Mouse (Mus musculus) olfactory bulb, adult 2 months (tissue): ENCODE results near the gene Tmf1. TPM values are rescaled to one million over a fixed set of nuclear protein-coding genes. Genes with fewer than 3 reads are reported as not detected.

Experiments
- H3K27ac ChIP-seq: fragments of 200-500 bp; 2 replicates; pipeline ENCODE4 v1.5.1; 2012; ENCODE audit warnings: low read depth, low read length; ENCODE audit not compliant: insufficient read depth
- H3K4me1 ChIP-seq: fragments of 200-500 bp; 2 replicates; pipeline ENCODE4 v1.6.1; 2012; ENCODE audit warnings: low read length; ENCODE audit not compliant: control insufficient read depth, insufficient read depth
- H3K4me3 ChIP-seq: fragments of 200-500 bp; 2 replicates; pipeline ENCODE4 v1.5.1; 2012; ENCODE audit warnings: mild to moderate bottlenecking, low read depth, low read length, moderate library complexity; ENCODE audit not compliant: insufficient read depth
- CTCF ChIP-seq: fragments of 200-500 bp; IDR thresholded peaks from 2 replicates; pipeline ENCODE4 v1.5.1; 2012; ENCODE audit warnings: low read depth, mild to moderate bottlenecking, low read length, moderate library complexity; ENCODE audit not compliant: insufficient read depth
- POLR2A ChIP-seq: fragments of 200-500 bp; IDR thresholded peaks from 2 replicates; pipeline ENCODE4 v1.6.1; 2012; ENCODE audit warnings: mild to moderate bottlenecking, low read depth, low read length, moderate library complexity; ENCODE audit not compliant: insufficient read depth
- WGBS: fragments of 180-500 bp; shearing (Covaris S2); methylation state at CpG from one replicate; pipeline ENCODE4 v1.1.7; 2018; 5-methylcytosine and 5-hydroxymethylcytosine counted together
- polyA plus RNA-seq: library from polyadenylated mRNA; stranded (reverse); fragments of >200 nt; gene quantifications from 2 replicates; pipeline ENCODE4 v1.2.4, GENCODE M21; 2012; ENCODE audit warnings: low replicate concordance; ENCODE audit not compliant: missing spikeins, insufficient read depth, insufficient read length

Tmf1 gene
- not detected in 2 replicates for polyA plus RNA-seq

- peak within 1 kb of the TSS; percentile 83 for H3K27ac ChIP-seq
- H3K4me3 ChIP-seq = peak within 1 kb of the TSS; percentile 79
- peaks cover 4% of the 10 kb centered on the region; the same call in 1 of the 2 replicates for H3K4me1 ChIP-seq
- TF ChIP-seq POLR2A = peak; percentile 88
- TF ChIP-seq CTCF = no peak
- under 1% methylated on average over 80 of the region's 80 CpGs for WGBS
Measured at GRCm38 (mm10) chr6:97178491-97179366, at the start of gene Tmf1. Gene Tmf1 (minus strand): TSS chr6:97179122.

GRCm38 (mm10) chr6:97227067-97227847 is 48.3 kb upstream of the Tmf1 start:
- WGBS = 97% methylated on average over 9 of the region's 9 CpGs
- TF ChIP-seq CTCF (no peak), POLR2A (no peak)
- Histone ChIP-seq H3K27ac (no peak overlapping the region), H3K4me3 (no peak overlapping the region), H3K4me1 (peaks cover 8% of the 10 kb centered on the region)

GRCm38 (mm10) chr6:97226083-97226491 is 47.2 kb upstream of the Tmf1 start:
- H3K27ac ChIP-seq = 0 out of 2 replicates have a peak overlapping the region, but pooled peaks have one; percentile 40
- H3K4me3 ChIP-seq = no peak overlapping the region
- WGBS = 23% methylated on average over 1 of the region's 1 CpGs
- no peak for TF ChIP-seq CTCF
- no peak for TF ChIP-seq POLR2A
- H3K4me1 ChIP-seq = peaks cover 20% of the 10 kb centered on the region

- no peak for TF ChIP-seq CTCF
- no peak for TF ChIP-seq POLR2A
- 98% methylated on average over 8 of the region's 8 CpGs for WGBS
- no peak overlapping the region for H3K27ac ChIP-seq
- H3K4me1 ChIP-seq = peaks cover 22% of the 10 kb centered on the region
- H3K4me3 ChIP-seq = no peak overlapping the region
Measured at GRCm38 (mm10) chr6:97224505-97224904, 45.6 kb upstream of the Tmf1 start.

- WGBS = 80% methylated on average over 4 of the region's 4 CpGs
Measured at GRCm38 (mm10) chr6:97223566-97223965, 44.6 kb upstream of the Tmf1 start.

GRCm38 (mm10) chr6:97222931-97223467 is 44.1 kb upstream of the Tmf1 start:
- Histone ChIP-seq H3K27ac (no peak overlapping the region), H3K4me1 (peaks cover 22% of the 10 kb centered on the region), H3K4me3 (no peak overlapping the region)
- WGBS = 40% methylated on average over 5 of the region's 5 CpGs
- TF ChIP-seq POLR2A (no peak), CTCF (no peak)

More at GRCm38 (mm10) chr6:97223566-97223965, 44.6 kb upstream of the Tmf1 start:
- H3K27ac ChIP-seq = no peak overlapping the region
- TF ChIP-seq POLR2A (no peak), CTCF (no peak)
- H3K4me1 ChIP-seq = peaks cover 22% of the 10 kb centered on the region
- H3K4me3 ChIP-seq = no peak overlapping the region

- Histone ChIP-seq H3K4me1 (peaks cover 22% of the 10 kb centered on the region), H3K27ac (no peak overlapping the region), H3K4me3 (no peak overlapping the region)
- WGBS = 61% methylated on average over 6 of the region's 6 CpGs
- TF ChIP-seq POLR2A (no peak), CTCF (no peak)
Measured at GRCm38 (mm10) chr6:97222321-97222720, 43.4 kb upstream of the Tmf1 start.

GRCm38 (mm10) chr6:97221205-97222025 is 42.5 kb upstream of the Tmf1 start:
- peaks cover 22% of the 10 kb centered on the region for H3K4me1 ChIP-seq
- WGBS = 46% methylated on average over 15 of the region's 15 CpGs
- no peak overlapping the region for H3K27ac ChIP-seq
- no peak overlapping the region for H3K4me3 ChIP-seq
- no peak for TF ChIP-seq CTCF
- no peak for TF ChIP-seq POLR2A
